Mouse (Mus musculus) frontal cortex, adult 2 months (tissue): Measurements from ENCODE around the gene Banp. TPM values are rescaled to one million over a fixed set of nuclear protein-coding genes. Genes with fewer than 3 reads are reported as not detected.

ENCODE experiments used
- DNase-seq, 2 experiments: peaks; one replicate each; pipeline ENCODE4 v3.0.0; 2022; ENCODE audit warnings: low spot score in 1 of 2; ENCODE audit errors: extremely low spot score in 1 of 2
- polyA plus RNA-seq: library from polyadenylated mRNA; depleted of rRNA; stranded (reverse); fragments of >200 nt; gene quantifications from 2 replicates; pipeline ENCODE4 v1.2.3, GENCODE M21; 2012

Banp gene
- polyA plus RNA-seq, 1 experiment, result 69.6 TPM

DNA sequence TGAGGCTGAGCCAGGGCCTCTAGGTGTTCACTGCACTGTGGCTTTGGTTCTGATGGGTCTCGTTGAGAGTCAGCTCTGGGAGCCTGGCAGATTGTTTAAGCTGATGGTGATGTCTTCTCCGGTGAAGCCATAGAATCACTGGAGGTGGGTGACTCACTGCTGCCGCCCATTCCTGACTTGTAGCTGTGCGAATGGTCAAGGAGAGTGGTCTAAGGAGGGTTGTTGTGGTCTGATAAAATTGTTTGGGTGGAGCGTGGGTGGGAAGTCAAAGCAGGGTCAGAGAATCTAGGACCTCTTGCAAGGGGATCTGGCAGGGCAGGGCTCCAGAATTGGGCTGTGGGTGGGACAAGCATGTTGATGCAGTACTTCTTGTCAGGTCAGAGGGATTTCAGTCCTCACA lies 61.1 kb downstream of the Banp start:
- no peak for DNase-seq

DNA sequence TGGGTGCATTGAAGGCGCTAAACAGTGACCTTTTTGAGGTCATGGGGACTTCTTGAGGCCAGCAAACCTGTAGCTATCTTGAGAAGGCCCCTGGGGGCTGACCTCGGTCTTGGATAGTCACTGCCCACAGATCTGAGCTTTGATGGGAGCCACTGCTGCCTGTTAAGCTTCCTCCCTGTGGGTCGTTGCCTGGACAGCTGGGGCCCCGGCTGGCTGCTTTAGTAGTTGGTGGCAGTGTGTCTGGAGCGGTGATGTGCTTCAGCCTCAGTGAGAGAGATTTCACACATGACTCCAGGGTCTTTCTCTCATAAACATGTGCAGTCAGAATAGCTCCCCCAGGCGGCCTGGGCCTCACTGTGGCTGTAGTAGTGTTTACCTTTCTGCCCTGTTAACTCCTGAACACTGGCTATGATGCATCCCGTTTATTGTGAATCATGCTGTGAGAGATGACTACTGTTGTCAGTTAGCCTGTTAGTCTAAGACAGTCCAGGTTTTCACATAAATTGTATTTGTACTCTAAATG lies 61.6 kb downstream of the Banp start:
- no peak for DNase-seq

DNA sequence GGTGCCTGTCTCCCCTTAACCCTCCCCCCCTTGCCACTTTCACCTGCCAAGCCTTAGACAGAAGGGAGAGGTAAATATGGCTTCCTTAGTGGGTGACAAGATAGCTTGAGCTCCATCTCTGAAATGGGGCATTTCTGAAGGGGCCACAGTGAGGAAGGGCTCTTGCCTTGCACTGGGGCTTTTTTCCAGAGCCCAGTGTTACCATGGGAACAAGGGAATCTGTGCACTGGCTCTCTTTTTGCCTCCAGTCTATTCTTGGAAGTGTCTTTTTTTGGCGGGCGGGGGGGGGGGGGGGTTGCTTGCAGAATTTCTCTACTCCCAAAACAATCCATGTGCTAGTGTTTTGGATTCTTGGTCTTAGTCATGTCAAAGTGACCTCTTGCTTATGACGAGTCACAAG lies 65.1 kb downstream of the Banp start:
- no peak for DNase-seq

DNA sequence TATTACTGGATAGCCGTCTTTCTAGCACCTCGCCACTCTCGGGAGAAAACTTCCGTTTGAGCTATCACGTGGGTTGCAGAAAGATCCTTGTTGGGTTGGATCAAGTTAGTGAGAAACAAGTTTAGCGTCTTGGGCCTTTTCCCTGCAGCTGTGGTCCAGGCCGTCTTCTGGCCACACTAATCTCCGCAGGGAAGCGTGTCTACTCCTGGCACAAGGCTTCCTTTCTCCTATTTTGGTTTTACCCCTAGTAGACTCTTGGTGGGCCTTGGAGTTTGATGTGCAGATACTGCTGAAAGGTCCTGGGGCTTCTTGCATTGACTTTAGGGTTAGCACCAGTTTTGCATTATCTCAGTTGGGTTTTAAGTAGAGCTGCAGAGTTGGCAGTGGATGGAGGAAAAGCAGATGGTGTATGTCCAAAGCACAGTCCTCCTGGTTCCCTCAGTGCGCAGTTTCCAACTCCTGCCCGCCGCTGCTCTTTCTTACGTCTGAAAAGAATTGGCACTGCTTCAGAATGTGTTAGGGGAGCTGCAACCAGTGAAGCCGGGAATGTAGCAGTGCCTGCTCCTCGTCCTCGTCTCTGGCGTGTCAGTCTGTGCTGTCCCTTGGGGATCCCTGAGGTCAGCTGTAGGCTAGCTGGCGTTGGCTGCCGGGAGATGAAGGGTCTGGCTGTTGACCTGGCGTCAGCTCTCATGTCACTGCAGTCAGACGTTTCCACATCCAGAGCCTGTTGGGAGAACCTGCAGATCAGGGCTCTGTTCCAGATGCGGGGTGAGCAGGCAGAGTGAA lies 68.7 kb downstream of the Banp start:
- peak in 1 of 2 experiments; percentile 62 for DNase-seq

DNA sequence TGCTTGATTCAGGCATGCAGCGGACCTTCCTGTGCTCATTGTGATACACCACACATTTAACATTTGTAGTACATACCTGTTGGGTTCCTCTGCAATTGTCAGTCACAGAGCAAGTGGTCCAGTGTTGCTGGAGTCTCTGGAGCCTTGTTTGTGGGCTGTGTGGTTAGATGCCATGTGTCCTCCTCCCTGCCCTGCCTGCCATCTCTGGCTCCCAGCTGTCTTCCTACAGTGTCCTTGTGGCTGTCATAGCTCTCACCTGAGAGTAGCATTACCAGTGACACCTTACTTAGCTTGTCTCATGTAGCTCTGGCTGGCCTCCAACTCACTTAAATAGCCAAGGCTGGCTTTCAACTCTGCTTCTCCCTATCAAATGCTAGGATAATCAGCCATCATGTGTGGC lies 69.6 kb downstream of the Banp start:
- no peak for DNase-seq

DNA sequence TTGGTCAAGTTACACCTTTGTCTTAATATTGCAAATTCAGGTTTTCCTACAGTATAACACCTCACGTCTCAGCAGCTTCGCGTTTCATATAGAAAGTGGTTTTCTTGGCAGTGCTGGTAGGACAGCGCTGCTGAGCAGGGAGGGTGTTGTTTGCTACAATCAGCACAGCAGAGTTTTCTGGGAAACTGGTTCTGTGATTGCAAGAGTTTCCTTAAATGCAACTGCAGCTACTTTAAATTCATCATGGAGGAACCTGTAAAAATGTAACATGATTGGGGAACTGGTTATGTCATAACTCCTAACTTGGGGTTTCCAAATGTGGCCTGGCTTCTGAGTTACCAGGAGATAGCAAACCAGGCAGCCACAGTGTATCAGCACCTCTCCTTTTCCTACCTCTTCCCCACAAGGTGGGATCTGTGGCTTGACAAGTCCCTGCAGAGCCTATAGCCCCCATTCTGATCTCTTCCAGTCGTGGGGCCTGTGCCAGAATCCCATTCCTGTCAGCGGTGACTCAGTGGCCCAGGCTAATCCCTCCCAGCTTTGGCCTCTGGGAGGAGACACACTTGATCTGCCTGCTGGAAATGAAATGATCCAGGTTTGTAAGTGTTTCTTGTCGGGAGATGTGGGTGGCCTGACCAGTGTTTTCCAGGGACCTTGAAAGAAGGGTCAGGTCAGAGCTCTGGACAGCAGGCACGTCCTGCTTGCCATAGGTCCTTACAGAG lies 70.7 kb downstream of the Banp start:
- DNase-seq, result no peak

DNA sequence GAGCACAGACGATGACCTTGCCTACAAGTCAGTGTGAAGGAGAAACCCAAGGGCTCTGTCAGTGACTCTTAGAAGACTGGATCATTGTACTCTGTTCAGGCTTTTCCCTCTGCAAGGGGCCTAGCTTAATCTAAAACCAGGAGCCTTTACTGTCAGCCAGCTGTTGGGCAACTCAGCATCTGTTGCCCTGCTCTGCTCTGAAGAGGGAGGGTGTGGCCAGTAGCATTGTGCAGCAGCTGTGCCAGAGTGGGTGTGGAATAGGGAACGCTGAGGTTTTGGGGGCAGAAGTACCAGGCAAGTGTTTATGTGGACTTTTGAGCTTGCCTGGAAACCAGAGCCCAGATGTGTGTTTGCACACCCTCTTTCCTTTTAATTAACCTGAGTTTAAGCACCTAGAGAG lies 72.2 kb downstream of the Banp start:
- no peak for DNase-seq

DNA sequence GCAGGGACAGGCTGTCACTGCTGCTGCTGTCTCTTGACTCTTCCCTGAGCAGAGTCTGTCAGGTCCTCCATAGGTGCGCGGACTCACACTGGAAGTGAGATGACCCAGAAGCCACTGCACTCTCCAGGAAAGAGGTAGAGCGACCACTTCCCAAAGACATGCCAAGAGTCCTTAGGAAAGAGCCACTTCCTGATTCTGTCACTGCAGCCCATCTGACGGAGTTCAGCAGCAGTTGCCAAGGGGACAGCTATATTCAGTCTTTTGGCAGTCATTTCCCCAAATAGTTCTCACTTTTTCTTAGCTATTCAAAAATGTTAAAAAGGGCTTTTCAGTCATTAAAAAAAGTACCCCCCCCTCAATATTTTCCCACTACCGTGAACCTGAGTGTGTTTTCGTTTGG lies 72.7 kb downstream of the Banp start:
- no peak for DNase-seq

DNA sequence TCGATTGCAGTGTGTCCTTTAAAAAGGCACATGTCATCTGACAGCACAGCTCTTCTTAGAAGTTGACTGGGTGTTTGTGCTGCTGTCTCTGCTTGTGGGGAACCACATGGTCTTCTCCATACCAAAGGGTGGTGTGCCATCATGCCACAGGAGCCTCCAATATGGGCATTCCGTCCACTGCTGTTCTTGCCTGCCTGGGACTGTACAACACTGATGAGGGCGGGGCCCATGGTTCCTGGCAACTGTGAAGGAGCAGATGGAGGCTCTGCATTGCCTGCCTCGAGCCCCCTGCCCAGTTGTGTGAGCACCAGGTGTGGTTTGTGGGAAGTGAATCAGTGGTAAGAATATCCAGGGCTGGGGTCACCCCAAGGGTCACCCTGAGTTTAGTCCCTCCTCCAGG lies 73.2 kb downstream of the Banp start:
- DNase-seq, result no peak

DNA sequence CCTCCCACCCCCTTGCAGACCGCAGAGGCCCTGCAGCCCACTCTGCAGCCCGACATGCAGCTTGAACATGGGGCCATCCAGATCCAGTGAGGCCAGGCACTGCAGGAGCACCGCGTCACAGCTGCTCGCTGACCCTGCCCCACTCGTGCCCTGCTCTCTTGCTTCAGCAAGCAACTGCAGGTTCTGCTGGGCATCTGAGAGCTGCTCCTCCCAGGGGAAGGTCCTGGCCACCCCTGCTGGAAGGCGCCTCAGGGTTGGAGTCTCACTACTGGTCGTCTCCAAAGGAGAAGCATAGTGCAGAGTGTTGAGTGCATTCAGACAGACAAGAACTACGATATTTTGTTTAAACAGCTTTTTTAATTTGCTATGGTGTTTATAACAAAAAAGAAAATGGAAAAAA lies 76.0 kb downstream of the Banp start:
- no peak for DNase-seq

DNA sequence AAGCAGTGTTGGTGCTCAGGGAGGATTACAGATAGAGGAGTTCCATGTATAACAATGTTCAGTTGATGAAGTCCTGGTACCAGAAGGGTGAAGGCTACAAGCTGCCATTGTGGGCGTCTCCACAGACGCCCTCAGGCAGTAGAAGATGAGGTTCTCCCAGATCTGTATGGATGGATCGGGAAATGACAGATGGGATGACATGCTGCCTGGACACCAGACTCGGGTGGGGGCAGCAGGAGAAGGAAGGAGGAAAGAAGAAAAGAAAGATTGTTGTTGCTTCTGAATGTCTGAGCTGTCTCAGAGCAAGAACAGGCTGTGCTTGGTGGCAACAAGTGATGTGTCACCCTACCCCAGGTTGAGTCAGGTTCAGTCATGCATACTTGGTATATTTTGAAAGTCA lies 78.6 kb downstream of the Banp start:
- no peak for DNase-seq

DNA sequence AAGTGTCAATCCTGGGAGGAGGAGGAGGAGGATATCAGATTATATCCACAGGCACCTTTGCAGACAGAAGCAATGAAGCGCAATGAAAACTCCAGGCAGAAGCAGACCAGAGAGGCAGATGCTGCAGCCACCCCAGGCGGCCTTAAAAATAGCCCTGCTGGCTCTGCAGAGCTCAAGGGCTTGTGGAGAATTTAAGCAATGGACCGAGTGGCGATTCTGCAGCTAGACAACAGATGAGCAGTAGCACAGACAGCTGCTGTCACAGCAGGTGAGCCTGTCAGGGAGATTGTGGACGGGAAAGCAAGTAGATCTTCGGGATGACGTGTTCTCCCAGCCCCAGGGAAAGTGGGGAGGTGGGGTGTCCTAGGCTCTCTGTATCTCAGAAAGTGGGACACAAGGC lies 81.4 kb downstream of the Banp start:
- no peak for DNase-seq

DNA sequence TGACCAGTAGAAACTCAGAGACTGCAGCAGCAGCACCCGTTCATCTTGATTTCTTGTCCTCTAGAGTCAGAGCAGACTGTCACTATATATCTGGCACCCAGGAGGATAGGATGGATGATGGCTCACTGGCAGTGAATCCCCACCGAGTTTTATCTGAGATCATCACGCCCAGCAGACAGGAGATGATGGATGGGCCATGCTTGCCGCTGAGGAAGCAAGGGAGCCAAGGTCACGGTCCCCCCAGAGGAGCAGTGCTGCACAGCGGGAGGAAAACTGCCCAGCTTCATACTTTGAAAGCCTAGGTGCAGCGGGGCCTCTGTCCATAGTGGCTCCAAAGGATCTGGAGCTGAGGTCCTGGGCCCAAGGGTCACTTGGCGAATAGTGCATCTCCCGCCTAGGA lies 83.2 kb downstream of the Banp start:
- no peak for DNase-seq

DNA sequence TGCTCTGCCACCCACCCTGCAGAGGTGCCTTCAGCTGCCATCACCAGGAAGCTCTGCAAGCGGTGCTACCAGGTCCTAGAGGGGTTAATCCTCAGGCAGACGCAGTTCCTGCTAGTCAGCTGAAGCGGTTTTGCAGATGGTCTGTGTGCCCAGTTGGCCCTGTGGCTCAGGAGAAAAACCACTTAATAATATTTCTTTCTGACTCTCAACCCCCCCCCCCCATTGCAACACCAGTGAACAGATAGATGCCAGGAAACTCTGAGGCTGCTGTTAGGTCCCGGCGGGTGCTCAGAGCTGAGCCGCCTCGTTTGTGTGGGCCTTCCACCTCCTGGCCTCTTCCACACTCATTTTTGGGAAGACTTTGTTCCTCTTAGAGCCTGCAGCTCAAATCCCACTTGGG lies 86.0 kb downstream of the Banp start:
- DNase-seq, result no peak

DNA sequence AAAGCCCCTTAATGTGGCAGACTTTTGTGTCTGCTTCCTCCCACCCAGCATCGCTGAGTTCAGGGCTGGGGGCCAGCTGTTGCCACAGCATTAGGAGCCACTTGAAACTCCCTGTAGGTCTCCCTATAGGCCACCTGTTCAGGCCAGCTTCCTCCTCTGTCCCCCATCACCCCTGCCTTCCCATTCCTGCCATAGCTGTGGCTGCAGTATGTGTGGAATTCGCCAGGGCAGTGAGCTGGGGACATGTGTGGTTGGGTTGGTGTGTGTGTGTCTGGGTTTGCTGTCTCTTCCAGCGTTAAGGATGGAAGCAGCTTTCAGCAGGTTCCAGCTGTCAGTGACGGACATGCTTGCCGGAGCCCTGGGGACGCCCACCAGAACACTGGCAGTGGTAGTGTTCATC lies 86.8 kb downstream of the Banp start:
- DNase-seq, result no peak

DNA sequence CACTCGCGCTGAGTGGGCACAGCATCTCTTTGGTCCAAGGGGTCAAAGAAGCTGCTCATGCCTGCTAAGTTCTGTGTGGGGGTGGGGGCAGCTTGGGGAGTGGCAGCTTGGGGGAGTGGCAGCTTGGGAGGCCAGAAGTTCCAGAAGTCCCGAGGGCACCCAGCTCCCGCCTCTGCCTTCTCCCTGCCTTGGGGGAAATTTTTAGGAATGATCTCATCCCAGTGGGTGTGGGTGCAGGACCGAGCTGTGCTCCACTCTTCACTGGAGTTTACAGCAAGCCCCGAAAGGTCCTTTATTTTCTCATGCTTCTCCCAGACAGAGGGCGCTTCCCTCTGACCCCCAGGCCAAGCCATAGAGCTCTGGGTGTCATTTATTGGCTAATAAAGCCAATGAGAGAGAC lies 87.7 kb downstream of the Banp start:
- no peak for DNase-seq

DNA sequence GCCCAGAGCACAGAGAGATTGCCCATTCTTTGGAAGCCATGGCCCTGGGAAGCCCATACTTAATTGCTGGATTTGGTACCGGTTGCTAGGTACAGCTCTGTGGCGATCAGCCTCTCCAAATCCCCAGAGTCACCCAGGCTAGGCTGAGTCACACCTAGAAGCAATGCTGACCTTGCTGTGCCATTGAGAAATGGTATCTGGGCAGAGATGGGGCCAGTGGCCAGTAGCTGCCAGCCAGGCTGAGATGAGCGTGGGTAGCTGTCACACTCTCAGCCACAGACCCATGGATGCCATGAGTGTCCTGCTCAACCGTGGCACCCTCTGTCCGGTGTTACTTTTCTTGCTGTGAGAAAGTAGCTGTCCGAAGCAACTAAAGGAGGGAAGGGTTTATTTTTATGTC lies 88.5 kb downstream of the Banp start:
- DNase-seq, result no peak

DNA sequence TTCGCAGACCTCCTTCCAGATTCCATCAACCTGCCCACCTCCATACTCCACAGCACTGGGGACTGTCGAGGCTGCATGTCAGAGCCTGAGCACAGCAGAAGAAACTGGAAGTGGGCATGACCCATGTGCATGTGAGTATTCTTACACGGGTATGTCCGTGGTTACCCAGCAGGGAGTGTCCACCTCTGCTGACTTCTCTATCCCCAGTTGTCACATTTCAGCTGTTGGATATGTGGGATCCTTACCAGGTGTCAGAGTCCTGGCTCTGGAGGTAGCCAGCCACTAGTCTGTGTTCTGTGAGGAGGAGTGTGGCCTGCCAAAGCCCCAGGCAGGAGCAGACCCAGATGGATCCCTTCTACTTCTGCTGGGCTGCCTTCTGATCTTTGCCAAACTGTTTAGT lies 89.9 kb downstream of the Banp start:
- no peak for DNase-seq

DNA sequence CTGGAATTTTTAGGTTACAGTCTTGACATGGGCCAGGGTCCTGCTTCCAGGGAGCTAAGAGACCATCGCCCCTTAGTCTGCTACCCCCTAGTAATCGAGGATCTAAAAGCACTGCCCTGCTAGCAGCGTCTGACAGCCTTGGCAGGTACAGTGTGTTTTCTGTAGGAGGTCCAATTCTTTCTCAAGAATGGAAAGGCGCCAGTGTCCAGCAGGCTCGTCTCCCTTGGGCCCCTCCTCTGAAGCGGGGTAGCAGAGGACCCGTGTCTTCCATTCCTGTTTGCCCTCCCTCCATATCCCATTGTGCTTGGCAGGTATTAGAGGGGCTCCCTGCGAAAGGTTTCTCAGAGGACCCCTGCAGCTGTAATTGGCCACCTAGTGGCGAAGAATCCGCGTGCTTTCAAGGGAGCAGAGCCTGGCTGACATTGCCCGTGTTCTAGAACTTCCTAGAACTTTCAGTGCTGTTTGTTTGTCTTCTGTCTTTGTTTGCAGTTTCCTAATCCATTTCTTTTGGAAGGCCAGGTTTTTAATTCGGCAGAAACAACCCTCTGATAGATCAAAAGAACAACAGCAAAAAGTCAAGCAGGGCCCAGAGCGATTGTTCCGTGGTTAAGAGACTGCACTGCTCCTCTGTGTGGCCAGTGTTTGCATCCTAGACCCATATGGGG lies 97.8 kb downstream of the Banp start:
- DNase-seq, result no peak

DNA sequence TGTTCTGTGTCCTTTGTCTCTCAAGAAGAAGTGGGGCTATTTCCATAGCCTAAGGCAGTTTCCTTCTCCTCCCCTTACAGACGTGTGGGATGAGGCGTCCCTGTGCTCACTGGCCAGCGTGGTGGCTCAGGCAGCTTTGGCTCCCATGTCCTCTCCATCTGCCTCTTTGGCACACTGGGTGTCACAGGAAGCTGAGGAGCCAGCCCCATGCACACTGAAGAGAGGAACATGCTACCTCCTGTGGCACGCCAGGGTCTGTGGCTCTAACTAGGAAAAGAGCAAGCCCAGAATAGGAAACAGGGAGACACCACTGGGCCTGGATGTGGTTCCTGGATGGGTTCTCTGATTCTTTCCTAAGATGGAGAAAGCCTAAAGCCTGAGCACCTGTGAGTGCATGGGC lies 99.7 kb downstream of the Banp start:
- no peak for DNase-seq

DNA sequence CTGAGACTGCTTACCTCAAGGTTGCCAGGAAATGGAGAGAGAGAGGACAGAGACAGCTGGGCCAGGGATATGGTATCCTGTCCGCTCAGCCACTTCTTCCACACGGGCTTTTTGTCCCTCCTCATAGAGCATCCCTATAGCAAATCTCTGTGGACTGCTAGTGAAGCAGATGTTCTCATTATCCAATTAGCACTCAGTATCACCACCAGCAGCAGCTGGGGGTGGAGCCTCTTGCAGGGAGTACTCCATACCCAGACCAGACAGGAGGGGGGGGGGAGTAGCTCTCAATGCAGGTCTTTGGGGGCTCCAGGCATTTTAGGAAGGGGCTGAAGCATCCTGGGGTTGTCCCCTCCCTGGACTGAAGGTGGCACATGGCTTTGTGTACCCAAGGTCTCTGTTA lies 100.4 kb downstream of the Banp start:
- DNase-seq, result no peak

DNA sequence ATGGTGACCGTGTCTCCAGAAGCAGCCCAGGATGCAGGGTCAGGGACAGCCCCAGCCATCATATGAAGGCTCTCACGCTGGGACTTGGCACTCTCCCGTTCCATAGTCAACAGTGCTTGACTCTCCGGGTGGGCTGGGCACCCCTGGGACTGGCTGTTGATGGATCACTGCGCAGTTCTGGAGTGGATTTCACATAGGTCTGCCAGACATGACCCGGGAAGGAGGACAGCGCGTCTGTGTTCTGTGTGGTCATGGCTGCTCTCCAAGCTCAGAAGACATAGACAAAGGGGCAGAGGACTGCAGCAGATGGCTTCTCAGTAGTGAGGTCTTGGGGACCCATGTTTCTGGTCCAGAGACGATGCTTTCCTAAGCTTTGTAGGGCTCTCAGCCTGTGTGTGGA lies 101.1 kb downstream of the Banp start:
- no peak for DNase-seq
